Mouse (Mus musculus) embryonic fibroblast, embryonic 13.5 days (primary cell): Measurements from ENCODE around the gene March9. TPM values are rescaled to one million over a fixed set of nuclear protein-coding genes. Genes with fewer than 3 reads are reported as not detected.
"Not testable (repeated sequence)": the region's sequence is repeated elsewhere in the genome, so short reads cannot be mapped to it uniquely, and the experiment has no call there.

ENCODE experiments used
- H3K27ac ChIP-seq: 2 replicates; pipeline ENCODE4 v1.5.1; 2012; ENCODE audit warnings: low read length, control low read depth, inconsistent platforms; ENCODE audit not compliant: insufficient read depth
- H3K4me1 ChIP-seq: 2 replicates; pipeline ENCODE4 v1.6.1; 2011; ENCODE audit warnings: low read length; ENCODE audit not compliant: control insufficient read depth, insufficient read depth
- H3K4me3 ChIP-seq: 2 replicates; pipeline ENCODE4 v1.5.1; 2011; ENCODE audit warnings: mild to moderate bottlenecking, control low read depth, low read length; ENCODE audit not compliant: insufficient read depth
- CTCF ChIP-seq: IDR thresholded peaks from 2 replicates; pipeline ENCODE4 v1.5.1; 2011; ENCODE audit warnings: mild to moderate bottlenecking, control low read depth, low read length, moderate library complexity, borderline replicate concordance; ENCODE audit not compliant: insufficient read depth
- POLR2A ChIP-seq: IDR thresholded peaks from 2 replicates; pipeline ENCODE4 v1.6.1; 2011; ENCODE audit warnings: low read depth, mild to moderate bottlenecking, control low read depth, low read length, moderate library complexity
- polyA plus RNA-seq: library from polyadenylated mRNA; stranded (reverse); fragments of >200 nt; gene quantifications from 2 replicates; pipeline ENCODE4 v1.2.4, GENCODE M21; 2011; ENCODE audit warnings: low read depth; ENCODE audit not compliant: missing spikeins, insufficient read length

Gene March9
- polyA plus RNA-seq, 1 experiment: 3.0 TPM

- Histone ChIP-seq H3K4me1 (peaks cover 2% of the 10 kb centered on the region; the same call in 1 of the 2 replicates), H3K27ac (peak within 1 kb of the TSS; percentile 56), H3K4me3 (peak within 1 kb of the TSS; percentile 92)
- TF ChIP-seq POLR2A (peak; percentile 62), CTCF (no peak)
These were observed 3.4 kb upstream of the March9 start, which contains the start of gene Cdk4 for GRCm38 (mm10) chr10:127063239-127063872. Gene Cdk4, plus strand, starts transcription at chr10:127063534.

GRCm38 (mm10) chr10:127062503-127062902 lies 2.5 kb upstream of the March9 start:
- TF ChIP-seq POLR2A (no peak), CTCF (no peak)
- Histone ChIP-seq H3K4me1 (no peaks in the 10 kb centered on the region; the same call in 1 of the 2 replicates), H3K4me3 (no peak overlapping the region), H3K27ac (no peak overlapping the region)

GRCm38 (mm10) chr10:127062101-127062500 lies 2.1 kb upstream of the March9 start:
- not testable (repeated sequence) for H3K27ac ChIP-seq, H3K4me3 ChIP-seq, H3K4me1 ChIP-seq

- no peak overlapping the region for H3K4me3 ChIP-seq
- no peaks in the 10 kb centered on the region; the same call in 1 of the 2 replicates for H3K4me1 ChIP-seq
- no peak for TF ChIP-seq CTCF
- TF ChIP-seq POLR2A: no peak
- H3K27ac ChIP-seq: no peak overlapping the region
These were observed 1.5 kb upstream of the March9 start for GRCm38 (mm10) chr10:127061513-127061912.

- no peak for TF ChIP-seq POLR2A
- no peak for TF ChIP-seq CTCF
- no peaks in the 10 kb centered on the region; the same call in 1 of the 2 replicates for H3K4me1 ChIP-seq
- no peak overlapping the region for H3K27ac ChIP-seq
- H3K4me3 ChIP-seq: no peak overlapping the region
These were observed 1.1 kb upstream of the March9 start for GRCm38 (mm10) chr10:127061085-127061484.

GRCm38 (mm10) chr10:127059174-127059967 lies 613 bp downstream of the March9 start:
- peak overlapping the region; percentile 25; the same call in 1 of the 2 replicates for H3K4me3 ChIP-seq
- TF ChIP-seq CTCF (no peak), POLR2A (no peak)
- no peaks in the 10 kb centered on the region for H3K4me1 ChIP-seq
- no peak overlapping the region for H3K27ac ChIP-seq

- Histone ChIP-seq H3K27ac (no peak overlapping the region), H3K4me1 (no peaks in the 10 kb centered on the region), H3K4me3 (no peak overlapping the region)
- no peak for TF ChIP-seq POLR2A
- no peak for TF ChIP-seq CTCF
These were observed 1.3 kb downstream of the March9 start for GRCm38 (mm10) chr10:127058708-127059107.

GRCm38 (mm10) chr10:127058161-127058560 lies 1.8 kb downstream of the March9 start:
- Histone ChIP-seq H3K4me3 (no peak overlapping the region), H3K4me1 (no peaks in the 10 kb centered on the region), H3K27ac (no peak overlapping the region)
- TF ChIP-seq CTCF (peak; percentile 98), POLR2A (no peak)

GRCm38 (mm10) chr10:127056490-127056889 lies 3.5 kb downstream of the March9 start:
- Histone ChIP-seq H3K4me3 (no peak overlapping the region), H3K4me1 (no peaks in the 10 kb centered on the region), H3K27ac (no peak overlapping the region)
- TF ChIP-seq POLR2A (no peak), CTCF (no peak)

GRCm38 (mm10) chr10:127055406-127055805 lies 4.6 kb downstream of the March9 start:
- Histone ChIP-seq H3K4me1 (no peaks in the 10 kb centered on the region), H3K4me3 (no peak overlapping the region), H3K27ac (no peak overlapping the region)
- TF ChIP-seq POLR2A (no peak), CTCF (no peak)
